Comparison of ENCODE assay signal across 8 mouse cellular contexts in the genomic region with DNA sequence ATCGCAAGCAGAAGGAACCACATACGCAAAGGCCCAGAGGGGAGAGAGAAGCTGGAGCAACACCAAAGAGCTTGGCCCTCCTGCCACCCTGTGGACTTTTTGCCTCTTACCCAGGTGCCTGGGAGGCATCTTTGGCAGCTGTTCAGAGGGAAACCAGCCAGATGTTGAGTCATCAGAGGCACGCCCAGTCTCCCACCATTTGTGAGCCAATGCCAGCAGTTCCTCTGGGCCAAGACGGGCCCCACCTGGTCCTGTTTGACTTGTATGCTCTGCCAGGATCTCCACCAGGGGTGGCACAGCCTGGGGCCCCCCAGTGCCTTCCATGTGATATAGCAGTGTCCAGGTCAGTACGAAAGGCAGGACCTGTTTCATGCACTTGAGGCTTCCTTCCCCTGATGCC. TPM values are rescaled to one million over a fixed set of nuclear protein-coding genes. Genes with fewer than 3 reads are reported as not detected.
A peak's percentile ranks its signal among the peaks of the same experiment; 100 is the strongest.
DNase-seq lines count a peak whose midpoint lies in the region; ATAC-seq lines count a peak whose summit lies in the region.

No protein-coding gene starts in this region.

- no peak for ATAC-seq in cerebellum, adult (ENCODE audit: insufficient number of reproducible peaks, low FRiP score, low TSS enrichment)

- DNase-seq in cerebellum, adult 8-10 months: peak; percentile 14
- peak; percentile 57 for DNase-seq in testis, postnatal 10 days (ENCODE audit: low spot score)
- no peak for DNase-seq in testis, postnatal 14 days (ENCODE audit: low spot score)
- peak; percentile 40 for DNase-seq in large intestine, adult 2 months (ENCODE audit: low read depth, low spot score)
- peak; percentile 30 to 76 for DNase-seq in urinary bladder, postnatal 4 days (ENCODE audit: low spot score in 2 of 2)
- DNase-seq in retina, postnatal 1 day: no peak
- no peak for DNase-seq in layer of hippocampus, postnatal 36 days

- 52% methylated on average over 5 of the region's 5 CpGs for WGBS in large intestine, adult 2 months

RNA-seq across cellular contexts. Expression of a gene that starts 21.9 kb away (rescaled TPM):
- 6.5 and 9.0 TPM in 2 replicates for polyA plus RNA-seq in large intestine, adult 2 months (2012; rRNA removed)
- 10 to 100 TPM; 21.4 to 27.7 TPM for total RNA-seq in layer of hippocampus, postnatal 36 days (2021)

Comparison
In these comparisons a context has a peak if more than half of its experiments do, and no peak if none do; other contexts are left out.
1. DNase-seq: peak in cerebellum, adult 8-10 months (single experiment), testis, postnatal 10 days (single experiment), large intestine, adult 2 months (single experiment) and urinary bladder, postnatal 4 days (2 of 2); none in testis, postnatal 14 days (single experiment), retina, postnatal 1 day (single experiment) and layer of hippocampus, postnatal 36 days (0 of 2).